Mouse (Mus musculus) lung, postnatal 25 days (tissue): ENCODE results near the gene Tedc1.

Experiments used
- DNase-seq: peaks from one replicate; pipeline ENCODE4 v3.0.0; 2022; ENCODE audit warnings: low spot score

Tedc1 gene

GRCm38 (mm10) chr12:113155887-113156539 lies at the start of gene Tedc1:
Gene Tedc1, plus strand, starts transcription at chr12:113156421.
- DNase-seq = peak; percentile 100

- no peak for DNase-seq
Observed at GRCm38 (mm10) chr12:113107431-113108124, 48.6 kb upstream of the Tedc1 start.

- DNase-seq = no peak
Observed at GRCm38 (mm10) chr12:113108528-113109283, 47.5 kb upstream of the Tedc1 start.

- DNase-seq = no peak
Observed at GRCm38 (mm10) chr12:113109801-113110200, 46.4 kb upstream of the Tedc1 start.

- no peak for DNase-seq
Observed at GRCm38 (mm10) chr12:113114141-113114540, 42.1 kb upstream of the Tedc1 start.

- DNase-seq = no peak
Observed at GRCm38 (mm10) chr12:113114856-113115538, 41.2 kb upstream of the Tedc1 start.

GRCm38 (mm10) chr12:113119516-113120410 lies 36.5 kb upstream of the Tedc1 start:
- DNase-seq = peak; percentile 87

GRCm38 (mm10) chr12:113124726-113125125 lies 31.5 kb upstream of the Tedc1 start:
- DNase-seq = no peak

- no peak for DNase-seq
Observed at GRCm38 (mm10) chr12:113130732-113131131, 25.5 kb upstream of the Tedc1 start.

- no peak for DNase-seq
Observed at GRCm38 (mm10) chr12:113131601-113132000, 24.6 kb upstream of the Tedc1 start.

- peak; percentile 96 for DNase-seq
Observed at GRCm38 (mm10) chr12:113132567-113132966, 23.7 kb upstream of the Tedc1 start.

- no peak for DNase-seq
Observed at GRCm38 (mm10) chr12:113133260-113133659, 23.0 kb upstream of the Tedc1 start.

- DNase-seq = no peak
Observed at GRCm38 (mm10) chr12:113133861-113134403, 22.3 kb upstream of the Tedc1 start.

- DNase-seq = no peak
Observed at GRCm38 (mm10) chr12:113134502-113134901, 21.7 kb upstream of the Tedc1 start.

GRCm38 (mm10) chr12:113135401-113135800 lies 20.8 kb upstream of the Tedc1 start:
- no peak for DNase-seq

- DNase-seq = no peak
Observed at GRCm38 (mm10) chr12:113136492-113137020, 19.7 kb upstream of the Tedc1 start.

- DNase-seq = no peak
Observed at GRCm38 (mm10) chr12:113137260-113138213, 18.7 kb upstream of the Tedc1 start.

GRCm38 (mm10) chr12:113138291-113138690 lies 17.9 kb upstream of the Tedc1 start:
- no peak for DNase-seq
